Mouse (Mus musculus): Measurements from ENCODE around the gene Sort1. TPM values are rescaled to one million over a fixed set of nuclear protein-coding genes. Genes with fewer than 3 reads are reported as not detected.

Gene Sort1
- polyA plus RNA-seq, 1 experiment from 2014 or later, result 32.7 TPM

DNA sequence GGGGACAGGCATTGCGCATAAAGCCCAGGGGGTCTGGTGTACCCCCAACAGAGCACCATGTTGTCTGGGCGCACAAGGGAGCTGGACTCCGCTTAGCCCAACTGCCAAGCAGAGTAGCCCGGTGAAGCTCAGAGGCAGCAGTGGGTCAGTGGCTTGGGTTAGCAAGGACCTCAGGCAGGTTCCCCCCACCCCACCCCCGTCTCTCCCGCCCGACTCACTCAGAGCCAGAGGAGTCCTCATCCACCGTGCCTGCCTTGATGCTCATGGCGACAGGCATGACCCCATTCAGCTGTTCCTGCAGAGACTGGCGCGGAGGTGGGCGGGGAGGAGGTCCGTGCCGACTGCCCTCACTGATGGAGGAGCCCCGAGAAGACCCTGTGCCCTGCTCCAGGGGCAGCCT is 108.9 kb downstream of the Sort1 start:
- DNase-seq (ENCODE audit: low spot score) (no peak), ATAC-seq (ENCODE audit: insufficient read depth, low FRiP score, low TSS enrichment) (no peak)
- Histone ChIP-seq H3K27ac (ENCODE audit: low read depth, low read length) (no peak overlapping the region), H3K27me3 (ENCODE audit: control insufficient read depth, insufficient read depth, low read length) (no peaks in the 10 kb centered on the region), H3K36me3 (ENCODE audit: control insufficient read depth, insufficient read depth, low read length) (peaks cover 14% of the 10 kb centered on the region), H3K4me2 (ENCODE audit: low read depth) (no peak overlapping the region), H3K9ac (ENCODE audit: low read length) (no peak overlapping the region), H3K9me3 (ENCODE audit: control insufficient read depth, low read length) (no peaks in the 10 kb centered on the region), H3K4me1 (ENCODE audit: control insufficient read depth, insufficient read depth, low read length) (no peaks in the 10 kb centered on the region), H3K4me3 (ENCODE audit: low read depth, low read length) (no peak overlapping the region)
- WGBS, result 52% methylated on average over 15 of the region's 15 CpGs

DNA sequence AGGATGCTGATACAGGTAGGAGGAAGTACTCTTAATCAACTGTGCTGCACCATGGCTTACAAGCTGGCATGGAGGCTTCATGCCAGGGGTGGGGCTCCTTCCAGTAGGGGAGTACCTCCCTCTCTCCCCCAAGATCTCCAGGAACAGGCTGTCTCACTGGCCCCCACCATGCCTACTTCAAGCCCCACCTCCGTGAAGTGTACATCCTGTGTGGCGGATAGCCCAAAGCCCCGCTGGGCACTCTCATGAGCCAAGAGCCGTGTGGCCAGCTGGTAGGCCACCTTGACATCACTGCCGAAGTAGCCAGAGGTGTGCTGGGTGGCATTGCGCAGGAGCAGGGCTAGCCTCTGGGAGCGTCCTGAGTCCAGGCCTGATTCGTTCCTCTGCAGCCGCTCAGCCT is 114.4 kb downstream of the Sort1 start:
- DNase-seq (ENCODE audit: low spot score), result no peak
- peaks cover 33% of the 10 kb centered on the region for H3K36me3 ChIP-seq (ENCODE audit: control insufficient read depth, insufficient read depth, low read length)
- H3K27ac ChIP-seq (ENCODE audit: low read depth, low read length), result no peak overlapping the region
- WGBS, result 89% methylated on average over 9 of the region's 9 CpGs
- H3K4me3 ChIP-seq (ENCODE audit: low read depth, low read length), result no peak overlapping the region
- no peak for ATAC-seq (ENCODE audit: insufficient read depth, low FRiP score, low TSS enrichment)
- H3K4me2 ChIP-seq (ENCODE audit: low read depth), result no peak overlapping the region
- no peaks in the 10 kb centered on the region for H3K9me3 ChIP-seq (ENCODE audit: control insufficient read depth, low read length)
- no peak overlapping the region for H3K9ac ChIP-seq (ENCODE audit: low read length)
- H3K27me3 ChIP-seq (ENCODE audit: control insufficient read depth, insufficient read depth, low read length), result no peaks in the 10 kb centered on the region
- H3K4me1 ChIP-seq (ENCODE audit: control insufficient read depth, insufficient read depth, low read length), result no peaks in the 10 kb centered on the region

DNA sequence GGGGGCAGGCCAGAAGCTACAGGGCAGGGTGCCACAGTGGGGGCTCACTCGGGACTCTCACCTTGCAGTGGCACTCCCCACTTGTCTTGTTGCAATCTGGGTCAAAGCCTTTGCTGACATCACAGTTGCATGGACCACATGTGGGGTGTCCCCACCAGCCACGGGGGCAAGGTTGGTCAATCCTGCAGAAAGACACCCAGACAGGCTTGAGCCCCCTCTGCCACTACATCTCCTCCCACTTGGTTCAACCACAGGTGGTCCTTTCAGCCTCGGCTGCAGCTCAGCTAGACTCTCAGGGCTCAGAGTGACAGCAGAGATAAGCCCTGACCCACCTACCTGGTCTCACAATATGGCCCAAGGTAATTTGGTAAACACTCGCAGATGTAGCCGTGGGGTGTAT is 116.6 kb downstream of the Sort1 start:
- no peak overlapping the region for H3K4me3 ChIP-seq (ENCODE audit: low read depth, low read length)
- no peak overlapping the region for H3K9ac ChIP-seq (ENCODE audit: low read length)
- no peak for ATAC-seq (ENCODE audit: insufficient read depth, low FRiP score, low TSS enrichment)
- H3K9me3 ChIP-seq (ENCODE audit: control insufficient read depth, low read length), result no peaks in the 10 kb centered on the region
- H3K27me3 ChIP-seq (ENCODE audit: control insufficient read depth, insufficient read depth, low read length), result no peaks in the 10 kb centered on the region
- H3K4me1 ChIP-seq (ENCODE audit: control insufficient read depth, insufficient read depth, low read length), result 0 out of 2 replicates have a peak, but pooled peaks cover 3% of the 10 kb centered on the region
- H3K27ac ChIP-seq (ENCODE audit: low read depth, low read length), result no peak overlapping the region
- DNase-seq (ENCODE audit: low spot score), result no peak
- H3K4me2 ChIP-seq (ENCODE audit: low read depth), result no peak overlapping the region
- 80% methylated on average over 5 of the region's 5 CpGs for WGBS
- H3K36me3 ChIP-seq (ENCODE audit: control insufficient read depth, insufficient read depth, low read length), result peaks cover 34% of the 10 kb centered on the region

DNA sequence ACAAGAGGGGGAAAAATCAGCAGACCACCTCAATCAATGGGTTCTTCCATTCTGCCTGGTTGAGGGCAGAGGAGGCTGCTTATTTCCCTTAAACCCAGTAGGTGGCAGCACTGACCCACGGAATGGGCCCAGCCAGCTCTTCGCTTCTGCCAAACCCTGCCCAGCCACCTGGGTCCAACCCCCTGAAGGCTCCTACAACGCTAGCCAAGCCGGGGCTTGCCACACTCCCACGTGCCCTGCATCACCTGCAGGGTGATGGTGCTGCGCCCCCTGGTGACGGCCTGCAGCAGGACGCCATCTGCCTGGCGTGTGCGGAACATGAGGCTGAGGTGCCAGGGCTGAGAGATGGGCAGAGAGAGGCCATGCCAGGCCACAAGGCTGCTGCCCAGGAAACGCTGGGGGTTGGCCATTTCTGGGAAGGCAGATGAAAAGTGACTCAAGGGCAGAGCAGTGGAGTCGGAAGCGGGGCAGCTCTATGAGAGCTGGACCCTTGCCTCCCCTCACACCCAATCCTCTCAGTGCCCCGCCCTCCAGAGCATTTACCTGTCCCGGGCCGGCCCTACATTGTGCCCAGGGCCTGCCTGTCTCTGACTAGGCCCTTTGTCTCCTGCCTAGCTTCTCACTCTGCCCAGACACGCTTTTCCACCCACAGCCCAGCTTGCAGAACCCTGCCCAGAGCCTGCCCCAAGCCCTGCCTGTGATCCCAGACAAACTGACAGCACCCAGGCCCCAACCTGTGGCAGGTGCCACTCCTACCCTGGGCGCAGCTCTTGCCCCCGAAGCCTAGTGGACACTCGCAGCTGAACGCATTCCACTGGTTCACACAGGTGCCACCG is 118.0 kb downstream of the Sort1 start:
- DNase-seq (ENCODE audit: low spot score), result peak; percentile 89
- Histone ChIP-seq H3K4me2 (ENCODE audit: low read depth) (0 out of 2 replicates have a peak overlapping the region, but pooled peaks have one; percentile 19), H3K27me3 (ENCODE audit: control insufficient read depth, insufficient read depth, low read length) (no peaks in the 10 kb centered on the region), H3K4me3 (ENCODE audit: low read depth, low read length) (no peak overlapping the region), H3K36me3 (ENCODE audit: control insufficient read depth, insufficient read depth, low read length) (peaks cover 33% of the 10 kb centered on the region), H3K9me3 (ENCODE audit: control insufficient read depth, low read length) (no peaks in the 10 kb centered on the region), H3K9ac (ENCODE audit: low read length) (no peak overlapping the region; the same call in 1 of the 2 replicates), H3K4me1 (ENCODE audit: control insufficient read depth, insufficient read depth, low read length) (peaks cover 12% of the 10 kb centered on the region), H3K27ac (ENCODE audit: low read depth, low read length) (no peak overlapping the region)
- peak; percentile 79 for ATAC-seq (ENCODE audit: insufficient read depth, low FRiP score, low TSS enrichment)
- WGBS, result 37% methylated on average over 22 of the region's 22 CpGs

DNA sequence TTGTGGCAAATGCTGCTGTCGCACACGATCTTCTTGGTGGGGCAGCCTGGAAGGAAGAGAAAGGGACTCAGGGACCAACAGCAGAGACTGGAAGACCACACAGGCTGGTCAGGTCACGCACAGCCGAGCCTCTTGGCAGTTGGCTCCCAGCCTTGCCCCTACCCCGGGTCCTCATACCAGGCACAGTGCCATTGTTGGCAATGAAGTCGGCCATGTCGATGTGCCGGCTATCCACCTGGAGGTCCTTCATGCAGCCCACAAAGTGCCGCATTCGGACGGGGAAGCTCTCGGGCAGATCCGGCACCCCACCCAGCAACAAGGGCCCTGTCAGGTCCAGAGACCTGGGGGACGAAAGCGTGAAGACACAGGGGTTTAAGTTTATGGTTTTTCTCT is 118.6 kb downstream of the Sort1 start:
- Histone ChIP-seq H3K9me3 (ENCODE audit: control insufficient read depth, low read length) (no peaks in the 10 kb centered on the region), H3K4me1 (ENCODE audit: control insufficient read depth, insufficient read depth, low read length) (peaks cover 12% of the 10 kb centered on the region), H3K36me3 (ENCODE audit: control insufficient read depth, insufficient read depth, low read length) (peaks cover 31% of the 10 kb centered on the region), H3K27ac (ENCODE audit: low read depth, low read length) (no peak overlapping the region), H3K27me3 (ENCODE audit: control insufficient read depth, insufficient read depth, low read length) (no peaks in the 10 kb centered on the region), H3K4me2 (ENCODE audit: low read depth) (no peak overlapping the region), H3K9ac (ENCODE audit: low read length) (no peak overlapping the region), H3K4me3 (ENCODE audit: low read depth, low read length) (no peak overlapping the region)
- 89% methylated on average over 15 of the region's 15 CpGs for WGBS
- ATAC-seq (ENCODE audit: insufficient read depth, low FRiP score, low TSS enrichment) (no peak), DNase-seq (ENCODE audit: low spot score) (no peak)

DNA sequence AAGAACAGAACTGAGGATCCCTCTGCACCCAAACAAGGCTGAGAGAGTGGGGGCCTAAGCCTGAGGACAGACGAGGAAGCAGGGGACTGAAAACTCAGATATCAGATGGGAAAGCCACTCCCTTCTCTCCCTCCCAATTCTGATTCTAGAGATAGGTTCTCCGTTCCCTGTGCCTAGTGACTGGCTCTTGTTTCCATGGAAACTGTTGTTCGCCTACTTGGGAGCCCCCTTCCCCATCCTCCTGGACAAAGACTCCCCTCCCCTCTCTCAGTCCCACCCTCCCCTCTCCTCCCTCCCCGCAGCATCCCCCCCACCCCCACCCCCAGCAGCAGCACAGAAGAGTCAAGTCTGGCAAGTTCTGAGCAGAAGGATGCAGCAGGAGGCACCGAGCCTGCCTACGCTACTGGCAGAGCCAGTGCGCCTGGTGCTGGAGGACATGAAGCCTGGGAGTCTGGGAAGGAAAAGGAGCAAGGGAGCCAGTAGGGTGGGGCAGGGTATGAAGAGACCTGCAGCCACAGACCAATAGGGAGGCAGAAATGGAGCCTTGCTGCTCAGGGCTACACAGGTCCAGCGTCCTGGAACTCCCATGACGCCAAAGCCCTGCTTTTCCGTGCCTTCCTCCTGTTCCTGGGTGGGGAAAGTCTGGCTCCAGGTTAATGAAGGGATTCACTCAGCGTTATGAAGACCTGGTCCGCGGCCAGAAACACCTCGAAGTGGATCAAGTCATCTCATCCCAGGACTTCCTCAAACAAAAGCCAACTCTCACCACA is 121.8 kb downstream of the Sort1 start:
- H3K27ac ChIP-seq (ENCODE audit: low read depth, low read length), result peak overlapping the region; percentile 66
- H3K9ac ChIP-seq (ENCODE audit: low read length), result 0 out of 2 replicates have a peak overlapping the region, but pooled peaks have one; percentile 19
- no peaks in the 10 kb centered on the region for H3K9me3 ChIP-seq (ENCODE audit: control insufficient read depth, low read length)
- peak overlapping the region; percentile 22 for H3K4me2 ChIP-seq (ENCODE audit: low read depth)
- DNase-seq (ENCODE audit: low spot score), result peak; percentile 43
- peaks cover 21% of the 10 kb centered on the region for H3K36me3 ChIP-seq (ENCODE audit: control insufficient read depth, insufficient read depth, low read length)
- H3K4me1 ChIP-seq (ENCODE audit: control insufficient read depth, insufficient read depth, low read length), result peaks cover 27% of the 10 kb centered on the region
- no peaks in the 10 kb centered on the region for H3K27me3 ChIP-seq (ENCODE audit: control insufficient read depth, insufficient read depth, low read length)
- no peak overlapping the region for H3K4me3 ChIP-seq (ENCODE audit: low read depth, low read length)
- 43% methylated on average over 13 of the region's 14 CpGs for WGBS
- peak; percentile 9 for ATAC-seq (ENCODE audit: insufficient read depth, low FRiP score, low TSS enrichment)

DNA sequence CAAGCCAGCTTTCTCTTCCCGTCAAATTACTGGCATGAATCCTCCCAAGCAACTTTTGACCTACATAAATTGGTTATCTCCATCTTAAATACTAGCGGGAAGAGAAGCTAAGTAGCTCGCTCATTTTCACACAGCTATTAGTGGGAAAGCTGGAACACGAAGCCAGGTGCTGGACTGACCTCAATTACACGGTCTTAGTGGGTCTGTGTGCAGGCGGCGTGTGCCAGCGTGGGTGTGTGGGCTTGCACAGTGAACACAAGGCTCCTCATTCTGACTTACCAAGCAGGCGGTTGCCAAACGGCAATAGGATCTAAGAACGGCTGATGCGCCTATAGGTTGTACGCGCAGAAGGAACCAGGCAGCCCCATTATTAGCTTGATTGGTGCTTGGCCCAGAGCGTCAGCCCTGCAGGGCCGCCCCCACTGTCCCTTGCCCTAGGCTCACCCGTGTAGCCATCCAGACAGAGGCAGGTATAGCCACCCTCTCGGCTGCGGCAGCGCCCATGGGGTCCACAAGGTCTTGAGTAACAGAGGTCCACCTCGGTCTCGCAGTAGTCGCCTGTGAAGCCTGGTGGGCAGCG is 122.5 kb downstream of the Sort1 start:
- Histone ChIP-seq H3K4me1 (ENCODE audit: control insufficient read depth, insufficient read depth, low read length) (peaks cover 32% of the 10 kb centered on the region), H3K4me3 (ENCODE audit: low read depth, low read length) (no peak overlapping the region), H3K27ac (ENCODE audit: low read depth, low read length) (0 out of 2 replicates have a peak overlapping the region, but pooled peaks have one; percentile 42), H3K36me3 (ENCODE audit: control insufficient read depth, insufficient read depth, low read length) (peaks cover 18% of the 10 kb centered on the region), H3K9me3 (ENCODE audit: control insufficient read depth, low read length) (no peaks in the 10 kb centered on the region), H3K9ac (ENCODE audit: low read length) (no peak overlapping the region; the same call in 1 of the 2 replicates), H3K4me2 (ENCODE audit: low read depth) (no peak overlapping the region), H3K27me3 (ENCODE audit: control insufficient read depth, insufficient read depth, low read length) (no peaks in the 10 kb centered on the region)
- 81% methylated on average over 24 of the region's 24 CpGs for WGBS
- ATAC-seq (ENCODE audit: insufficient read depth, low FRiP score, low TSS enrichment) (no peak), DNase-seq (ENCODE audit: low spot score) (no peak)

DNA sequence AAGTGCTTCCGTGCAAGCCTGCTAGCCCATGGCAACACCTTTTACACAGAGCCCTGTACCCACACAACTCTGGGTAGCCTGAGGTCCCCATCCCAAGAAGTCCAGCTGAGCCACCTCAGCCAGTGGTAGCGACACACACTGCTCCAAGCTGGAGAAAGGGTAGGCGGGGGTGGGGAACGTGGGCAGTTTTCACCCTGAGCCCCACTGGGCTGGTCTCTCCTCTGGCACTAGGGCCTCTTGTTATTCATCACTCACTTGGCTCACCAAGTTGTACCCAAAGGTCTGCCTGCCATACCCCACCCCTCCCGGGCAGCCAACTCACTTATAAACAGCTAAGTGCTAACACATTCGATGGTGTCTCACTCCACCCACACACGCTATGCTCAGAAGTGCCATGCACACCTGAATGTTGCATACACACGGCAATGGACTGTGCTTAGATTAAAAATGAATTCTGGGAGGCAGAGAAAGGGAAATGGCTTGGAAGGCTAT is 124.7 kb downstream of the Sort1 start:
- peaks cover 8% of the 10 kb centered on the region for H3K9me3 ChIP-seq (ENCODE audit: control insufficient read depth, low read length)
- H3K9ac ChIP-seq (ENCODE audit: low read length), result no peak overlapping the region
- H3K4me1 ChIP-seq (ENCODE audit: control insufficient read depth, insufficient read depth, low read length), result peaks cover 35% of the 10 kb centered on the region
- DNase-seq (ENCODE audit: low spot score) (no peak), ATAC-seq (ENCODE audit: insufficient read depth, low FRiP score, low TSS enrichment) (no peak)
- no peak overlapping the region for H3K27ac ChIP-seq (ENCODE audit: low read depth, low read length)
- no peak overlapping the region for H3K4me3 ChIP-seq (ENCODE audit: low read depth, low read length)
- peak overlapping the region; percentile 87 for H3K4me2 ChIP-seq (ENCODE audit: low read depth)
- H3K36me3 ChIP-seq (ENCODE audit: control insufficient read depth, insufficient read depth, low read length), result peaks cover 27% of the 10 kb centered on the region
- no peaks in the 10 kb centered on the region for H3K27me3 ChIP-seq (ENCODE audit: control insufficient read depth, insufficient read depth, low read length)
- 90% methylated on average over 8 of the region's 8 CpGs for WGBS

All from neural tube, embryonic 11.5 days (tissue).